In genomic region chr16:4273702-4274476, GRCm38 (mm10) we compare ENCODE assay signal across 8 mouse cellular contexts.
A peak's percentile ranks its signal among the peaks of the same experiment; 100 is the strongest.
DNase-seq lines count a peak whose midpoint lies in the region; ATAC-seq lines count a peak whose summit lies in the region.

No protein-coding gene starts in this region.

- ATAC-seq in forebrain, embryonic 16.5 days, result peak; percentile 31; the same call in 1 of the 2 replicates
- ATAC-seq in forebrain, embryonic 15.5 days (replicated peaks), result no peak
- ATAC-seq in lung, embryonic 15.5 days (ENCODE audit: borderline replicate concordance, extremely low read depth, low FRiP score, low TSS enrichment), result peak; percentile 86

- H3K27me3 ChIP-seq in forebrain, embryonic 16.5 days (replicated peaks; ENCODE audit: control insufficient read depth, insufficient read depth, low read length), result no peaks in the 10 kb centered on the region
- no peaks in the 10 kb centered on the region for H3K27me3 ChIP-seq in forebrain, embryonic 15.5 days
- H3K27me3 ChIP-seq in heart, embryonic 10.5 days (ENCODE audit: insufficient read depth, poor library complexity, severe bottlenecking), result no peaks in the 10 kb centered on the region
- H3K27me3 ChIP-seq in lung, embryonic 15.5 days, result no peaks in the 10 kb centered on the region

- DNase-seq in cerebellum, postnatal 14 days, result peak; percentile 38 to 47
- DNase-seq in heart, embryonic 10.5 days (ENCODE audit: low spot score), result no peak
- peak; percentile 75 to 82 for DNase-seq in kidney, postnatal 4 days
- peak; percentile 90 for DNase-seq in testis, postnatal 10 days (ENCODE audit: low spot score)
- no peak for DNase-seq in thymus, adult 18-20 months

- 37% methylated on average over 12 of the region's 12 CpGs for WGBS in forebrain, embryonic 16.5 days
- 40% methylated on average over 12 of the region's 12 CpGs for WGBS in forebrain, embryonic 15.5 days
- WGBS in heart, embryonic 10.5 days, result 49% methylated on average over 12 of the region's 12 CpGs
- 27% methylated on average over 12 of the region's 12 CpGs for WGBS in lung, embryonic 15.5 days

- H3K4me3 ChIP-seq in forebrain, embryonic 16.5 days (replicated peaks; ENCODE audit: low read length), result no peak overlapping the region
- H3K4me3 ChIP-seq in forebrain, embryonic 15.5 days, result no peak overlapping the region
- no peak overlapping the region for H3K4me3 ChIP-seq in heart, embryonic 10.5 days
- H3K4me3 ChIP-seq in lung, embryonic 15.5 days, result no peak overlapping the region

- H3K36me3 ChIP-seq in forebrain, embryonic 16.5 days (ENCODE audit: control insufficient read depth, insufficient read depth), result no peaks in the 10 kb centered on the region
- no peaks in the 10 kb centered on the region for H3K36me3 ChIP-seq in forebrain, embryonic 15.5 days
- no peaks in the 10 kb centered on the region for H3K36me3 ChIP-seq in heart, embryonic 10.5 days
- H3K36me3 ChIP-seq in lung, embryonic 15.5 days, result no peaks in the 10 kb centered on the region

- H3K9me3 ChIP-seq in forebrain, embryonic 16.5 days (ENCODE audit: control insufficient read depth, low read length), result no peaks in the 10 kb centered on the region
- no peaks in the 10 kb centered on the region for H3K9me3 ChIP-seq in forebrain, embryonic 15.5 days
- no peaks in the 10 kb centered on the region for H3K9me3 ChIP-seq in heart, embryonic 10.5 days
- no peaks in the 10 kb centered on the region for H3K9me3 ChIP-seq in lung, embryonic 15.5 days

- no peak overlapping the region for H3K27ac ChIP-seq in forebrain, embryonic 16.5 days (ENCODE audit: low read length)
- no peak overlapping the region for H3K27ac ChIP-seq in forebrain, embryonic 15.5 days (replicated peaks)
- H3K27ac ChIP-seq in heart, embryonic 10.5 days, result peak overlapping the region; percentile 73
- peak overlapping the region; percentile 90 for H3K27ac ChIP-seq in lung, embryonic 15.5 days

- H3K9ac ChIP-seq in forebrain, embryonic 16.5 days (replicated peaks; ENCODE audit: low read depth, low read length), result no peak overlapping the region
- no peak overlapping the region for H3K9ac ChIP-seq in forebrain, embryonic 15.5 days (replicated peaks)
- H3K9ac ChIP-seq in lung, embryonic 15.5 days, result no peak overlapping the region

- H3K4me1 ChIP-seq in forebrain, embryonic 16.5 days (replicated peaks; ENCODE audit: control insufficient read depth, insufficient read depth, low read length), result peaks cover 5% of the 10 kb centered on the region
- H3K4me1 ChIP-seq in forebrain, embryonic 15.5 days, result peaks cover 9% of the 10 kb centered on the region
- peaks cover 31% of the 10 kb centered on the region for H3K4me1 ChIP-seq in heart, embryonic 10.5 days
- H3K4me1 ChIP-seq in lung, embryonic 15.5 days, result peaks cover 37% of the 10 kb centered on the region

- H3K4me2 ChIP-seq in forebrain, embryonic 16.5 days (ENCODE audit: low read length), result no peak overlapping the region
- H3K4me2 ChIP-seq in forebrain, embryonic 15.5 days (replicated peaks), result no peak overlapping the region
- H3K4me2 ChIP-seq in lung, embryonic 15.5 days, result peak overlapping the region; percentile 14; the same call in 1 of the 2 replicates

Comparison
In these comparisons a context has a peak if more than half of its experiments do, and no peak if none do; other contexts are left out.
1. H3K27ac ChIP-seq: peak in heart, embryonic 10.5 days (single experiment) and lung, embryonic 15.5 days (single experiment); none in forebrain, embryonic 16.5 days (single experiment) and forebrain, embryonic 15.5 days (single experiment).
2. DNase-seq: peak in cerebellum, postnatal 14 days (2 of 2), kidney, postnatal 4 days (2 of 2) and testis, postnatal 10 days (single experiment); none in heart, embryonic 10.5 days (single experiment) and thymus, adult 18-20 months (0 of 2).